24 mouse cellular contexts compared by ENCODE assay signal in genomic region chr13:35809252-35810159, GRCm38 (mm10).
DNase-seq lines count a peak whose midpoint lies in the region; ATAC-seq and TF ChIP-seq lines count a peak whose summit lies in the region.
"Had no signal": no experiment of that assay in that cellular context is flagged by ENCODE, and none has a peak within 500 bp of the region (broad histone marks: within the 10 kb centered on the region; RNA-seq: fewer than 3 reads in every experiment).

No protein-coding gene starts in this region.

- H3K4me3 ChIP-seq in kidney, postnatal 0 days (replicated peaks; ENCODE audit: low read depth, low read length): no peak overlapping the region
- H3K4me3 ChIP-seq: embryonic facial prominence, embryonic 12.5 days; erythroblast, embryonic 14.5 days; forebrain, embryonic 13.5 days; heart, adult 2 months; heart, embryonic 13.5 days; hindbrain, embryonic 13.5 days; limb, embryonic 10.5 days; midbrain, embryonic 10.5 days; stomach, embryonic 15.5 days had no signal

- ATAC-seq in kidney, postnatal 0 days (replicated peaks; ENCODE audit: low FRiP score, low read depth): no peak
- ATAC-seq: forebrain, embryonic 13.5 days; lung, postnatal 0 days had no signal

- peak; percentile 52 for DNase-seq in kidney, postnatal 0 days (ENCODE audit: low spot score)
- no peak for DNase-seq in kidney, adult 9 months
- peak; percentile 39 for DNase-seq in Muller cell, postnatal 12 days (ENCODE audit: inconsistent ontology term)
- DNase-seq in fat pad, adult 2 months (ENCODE audit: extremely low read depth, low read depth, low spot score): peak; percentile 57
- peak; percentile 27 for DNase-seq in testis, postnatal 14 days (ENCODE audit: low spot score)
- no peak for DNase-seq in thymus, postnatal 10 days (ENCODE audit: low spot score in 2 of 2)
- DNase-seq in urinary bladder, postnatal 36 days (ENCODE audit: low spot score in 2 of 2): no peak
- DNase-seq: adrenal gland, adult 2 months; cerebellum, adult 18-20 months; cerebellum, postnatal 14 days; gastrocnemius, postnatal 25 days; heart, adult 2 months; kidney, adult 18-20 months; kidney, postnatal 10 days had no signal

- no peak overlapping the region for H3K4me2 ChIP-seq in kidney, postnatal 0 days (ENCODE audit: low read length)
- H3K4me2 ChIP-seq: embryonic facial prominence, embryonic 12.5 days; forebrain, embryonic 13.5 days; heart, embryonic 13.5 days; hindbrain, embryonic 13.5 days; stomach, embryonic 15.5 days had no signal

- WGBS in kidney, postnatal 0 days: 57% methylated on average over 5 of the region's 5 CpGs

- no peak overlapping the region for H3K9ac ChIP-seq in kidney, postnatal 0 days (ENCODE audit: low read depth, low read length)
- H3K9ac ChIP-seq: embryonic facial prominence, embryonic 12.5 days; forebrain, embryonic 13.5 days; heart, embryonic 13.5 days; hindbrain, embryonic 13.5 days; stomach, embryonic 15.5 days had no signal

- no peak overlapping the region for H3K27ac ChIP-seq in kidney, postnatal 0 days
- H3K27ac ChIP-seq: embryonic facial prominence, embryonic 12.5 days; forebrain, embryonic 13.5 days; heart, adult 2 months; heart, embryonic 13.5 days; hindbrain, embryonic 13.5 days; limb, embryonic 10.5 days; macrophage; midbrain, embryonic 10.5 days; stomach, embryonic 15.5 days had no signal

- H3K4me1 ChIP-seq in kidney, postnatal 0 days (replicated peaks; ENCODE audit: insufficient read depth, low read length): 0 out of 2 replicates have a peak, but pooled peaks cover 6% of the 10 kb centered on the region

- H3K9me3 ChIP-seq in kidney, postnatal 0 days (replicated peaks; ENCODE audit: low read length): no peaks in the 10 kb centered on the region
- H3K9me3 ChIP-seq: embryonic facial prominence, embryonic 12.5 days; forebrain, embryonic 13.5 days; limb, embryonic 10.5 days; midbrain, embryonic 10.5 days; stomach, embryonic 15.5 days had no signal

- no peaks in the 10 kb centered on the region for H3K27me3 ChIP-seq in kidney, postnatal 0 days (ENCODE audit: insufficient read depth, low read length)
- H3K27me3 ChIP-seq: embryonic facial prominence, embryonic 12.5 days; forebrain, embryonic 13.5 days; heart, embryonic 13.5 days; hindbrain, embryonic 13.5 days; stomach, embryonic 15.5 days had no signal

- no peak for TF ChIP-seq CTCF in kidney, postnatal 0 days (IDR thresholded peaks at IDR 0.05; ENCODE audit: low read depth)

- no peaks in the 10 kb centered on the region for H3K36me3 ChIP-seq in kidney, postnatal 0 days (ENCODE audit: insufficient read depth, low read length)
- H3K36me3 ChIP-seq: embryonic facial prominence, embryonic 12.5 days; heart, embryonic 13.5 days; hindbrain, embryonic 13.5 days; stomach, embryonic 15.5 days had no signal

Comparison
In these comparisons a context has a peak if more than half of its experiments do, and no peak if none do; other contexts are left out.
1. DNase-seq: peak in kidney, postnatal 0 days (single experiment), Muller cell, postnatal 12 days (single experiment), fat pad, adult 2 months (single experiment) and testis, postnatal 14 days (single experiment); none in kidney, adult 9 months (single experiment), thymus, postnatal 10 days (0 of 2) and urinary bladder, postnatal 36 days (0 of 2).